ENCODE assay signal across 12 mouse cellular contexts in the genomic region with DNA sequence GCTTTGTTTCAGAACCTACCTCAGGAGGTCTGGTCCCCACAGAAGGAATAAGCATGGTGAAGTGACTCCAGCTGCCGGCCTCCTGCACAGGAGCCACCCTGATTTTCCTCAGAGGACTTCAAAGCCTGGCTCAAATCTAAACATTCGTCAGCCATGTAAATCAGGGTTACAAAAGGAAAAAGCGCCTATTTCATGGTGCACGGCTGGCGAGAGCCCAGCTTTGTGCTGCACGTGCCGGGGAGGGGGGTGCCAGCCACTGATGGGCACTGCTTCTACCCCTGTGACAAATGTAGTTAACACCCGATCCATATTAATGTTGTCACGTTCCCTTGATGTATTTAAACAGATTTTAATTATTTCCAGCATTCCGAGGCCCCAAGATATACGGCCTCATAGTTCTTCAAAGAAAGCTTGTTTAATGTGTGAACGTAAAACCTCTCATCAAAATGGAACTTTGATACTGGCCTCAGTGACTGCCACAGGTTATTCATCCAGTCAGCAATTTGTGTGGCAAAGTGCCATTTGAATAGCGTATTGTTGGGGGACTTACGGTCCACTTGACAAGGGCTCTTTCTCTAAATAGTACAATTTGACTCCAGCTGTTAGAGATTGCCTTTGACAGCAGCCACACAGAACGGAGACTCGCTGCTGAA.
DNase-seq lines count a peak whose midpoint lies in the region; ATAC-seq lines count a peak whose summit lies in the region.
"Had no signal": no experiment of that assay in that cellular context is flagged by ENCODE, and none has a peak within 500 bp of the region (broad histone marks: within the 10 kb centered on the region; RNA-seq: fewer than 3 reads in every experiment).

No protein-coding gene starts in this region.

- H3K9ac ChIP-seq in hindbrain, embryonic 14.5 days: no peak overlapping the region
- no peak overlapping the region for H3K9ac ChIP-seq in midbrain, embryonic 16.5 days (ENCODE audit: low read depth, low read length)
- H3K9ac ChIP-seq: liver, embryonic 12.5 days had no signal

- 25% methylated on average over 16 of the region's 16 CpGs for WGBS in embryonic facial prominence, embryonic 10.5 days
- 8% methylated on average over 16 of the region's 16 CpGs for WGBS in hindbrain, embryonic 14.5 days
- 5% methylated on average over 16 of the region's 16 CpGs for WGBS in midbrain, embryonic 16.5 days

- H3K27me3 ChIP-seq in embryonic facial prominence, embryonic 10.5 days (replicated peaks; ENCODE audit: low read depth, poor library complexity, severe bottlenecking): peaks cover 46% of the 10 kb centered on the region
- H3K27me3 ChIP-seq in hindbrain, embryonic 14.5 days (ENCODE audit: control insufficient read depth, insufficient read depth, low read length): peaks cover 75% of the 10 kb centered on the region
- peaks cover 15% of the 10 kb centered on the region for H3K27me3 ChIP-seq in midbrain, embryonic 16.5 days (ENCODE audit: control insufficient read depth, insufficient read depth, low read depth, low read length)
- H3K27me3 ChIP-seq: liver, embryonic 12.5 days had no signal

- H3K36me3 ChIP-seq in embryonic facial prominence, embryonic 10.5 days (replicated peaks): no peaks in the 10 kb centered on the region
- no peaks in the 10 kb centered on the region for H3K36me3 ChIP-seq in hindbrain, embryonic 14.5 days (replicated peaks; ENCODE audit: control insufficient read depth, insufficient read depth)
- no peaks in the 10 kb centered on the region for H3K36me3 ChIP-seq in midbrain, embryonic 16.5 days (ENCODE audit: control insufficient read depth, insufficient read depth, low read length)
- H3K36me3 ChIP-seq: liver, embryonic 12.5 days had no signal

- no peaks in the 10 kb centered on the region for H3K9me3 ChIP-seq in embryonic facial prominence, embryonic 10.5 days
- no peaks in the 10 kb centered on the region for H3K9me3 ChIP-seq in hindbrain, embryonic 14.5 days (ENCODE audit: control insufficient read depth, low read length)
- no peaks in the 10 kb centered on the region for H3K9me3 ChIP-seq in midbrain, embryonic 16.5 days (replicated peaks; ENCODE audit: control insufficient read depth, low read length, poor library complexity, severe bottlenecking)
- H3K9me3 ChIP-seq: liver, embryonic 12.5 days had no signal

- no peak overlapping the region for H3K27ac ChIP-seq in embryonic facial prominence, embryonic 10.5 days (replicated peaks)
- H3K27ac ChIP-seq in hindbrain, embryonic 14.5 days: no peak overlapping the region
- H3K27ac ChIP-seq in midbrain, embryonic 16.5 days (ENCODE audit: low read length): no peak overlapping the region
- H3K27ac ChIP-seq: gastrocnemius, adult 2 months; liver, embryonic 12.5 days had no signal

- H3K4me2 ChIP-seq in hindbrain, embryonic 14.5 days (replicated peaks): peak overlapping the region; percentile 47
- H3K4me2 ChIP-seq in midbrain, embryonic 16.5 days (ENCODE audit: low read length): peak overlapping the region; percentile 50
- H3K4me2 ChIP-seq: liver, embryonic 12.5 days had no signal

- DNase-seq in cerebellum, postnatal 14 days: peak; percentile 9 to 16
- no peak for DNase-seq in cerebellum, adult 9-10 months
- peak; percentile 34 for DNase-seq in embryonic facial prominence, embryonic 10.5 days (ENCODE audit: low spot score)
- DNase-seq in hindbrain, embryonic 14.5 days (ENCODE audit: low spot score): peak; percentile 53
- DNase-seq in testis, postnatal 10 days (ENCODE audit: low spot score): no peak
- DNase-seq in urinary bladder, postnatal 36 days (ENCODE audit: low spot score in 2 of 2): no peak
- DNase-seq in kidney, postnatal 10 days: no peak
- DNase-seq: gastrocnemius, adult 2 months had no signal

- peak; percentile 86; the same call in 1 of the 2 replicates for ATAC-seq in hindbrain, embryonic 14.5 days (ENCODE audit: low FRiP score)
- peak; percentile 81 for ATAC-seq in midbrain, embryonic 16.5 days
- ATAC-seq: intestine, postnatal 0 days; liver, embryonic 12.5 days had no signal

- peaks cover 15% of the 10 kb centered on the region for H3K4me1 ChIP-seq in embryonic facial prominence, embryonic 10.5 days
- H3K4me1 ChIP-seq in hindbrain, embryonic 14.5 days (replicated peaks; ENCODE audit: control insufficient read depth, insufficient read depth, low read length): peaks cover 11% of the 10 kb centered on the region
- peaks cover 10% of the 10 kb centered on the region for H3K4me1 ChIP-seq in midbrain, embryonic 16.5 days (ENCODE audit: control insufficient read depth, insufficient read depth, low read length)
- H3K4me1 ChIP-seq: liver, embryonic 12.5 days had no signal

- H3K4me3 ChIP-seq in embryonic facial prominence, embryonic 10.5 days: peak overlapping the region; percentile 36; the same call in 1 of the 2 replicates
- H3K4me3 ChIP-seq in hindbrain, embryonic 14.5 days (replicated peaks; ENCODE audit: low read length): peak overlapping the region; percentile 10; the same call in 1 of the 2 replicates
- peak overlapping the region; percentile 12; the same call in 1 of the 2 replicates for H3K4me3 ChIP-seq in midbrain, embryonic 16.5 days (ENCODE audit: low read depth, low read length)
- H3K4me3 ChIP-seq: gastrocnemius, adult 2 months; liver, embryonic 12.5 days; myocyte had no signal

Comparison
In these comparisons a context has a peak if more than half of its experiments do, and no peak if none do; other contexts are left out.
1. DNase-seq: peak in cerebellum, postnatal 14 days (2 of 2), embryonic facial prominence, embryonic 10.5 days (single experiment) and hindbrain, embryonic 14.5 days (single experiment); none in cerebellum, adult 9-10 months (single experiment), testis, postnatal 10 days (single experiment), urinary bladder, postnatal 36 days (0 of 2) and kidney, postnatal 10 days (single experiment).
2. Peak in every context shown above with its lines, with median percentiles within 50 percentile points of each other: H3K4me3 ChIP-seq.